Mouse (Mus musculus) midbrain, postnatal 0 days (tissue): ENCODE data around the gene Wbp2. TPM values are rescaled to one million over a fixed set of nuclear protein-coding genes. Genes with fewer than 3 reads are reported as not detected.

ENCODE experiments used
- ATAC-seq: fragments of 200-750 bp; cut with Nextera tagmentation; 2 replicates; pipeline ENCODE4 v1.8.0; 2017; ENCODE audit warnings: moderate number of reproducible peaks, mild to moderate bottlenecking, moderate TSS enrichment, moderate library complexity; ENCODE audit not compliant: low FRiP score
- DNase-seq: peaks from one replicate; pipeline ENCODE4 v3.0.0-alpha.2; 2015; ENCODE audit warnings: low spot score
- H3K27ac ChIP-seq: fragments of 300-500 bp; sonication (generic); 2 replicates; pipeline ENCODE4 v1.5.1; 2014; ENCODE audit warnings: low read depth, mild to moderate bottlenecking, low read length, mixed read lengths
- H3K27me3 ChIP-seq: fragments of 300-500 bp; sonication (generic); 2 replicates; pipeline ENCODE4 v1.6.1; 2014; ENCODE audit warnings: low read length, control low read depth, mixed read lengths; ENCODE audit not compliant: insufficient read depth
- H3K36me3 ChIP-seq: fragments of 300-500 bp; sonication (generic); 2 replicates; pipeline ENCODE4 v1.6.1; 2014; ENCODE audit warnings: low read length, control low read depth, mixed read lengths; ENCODE audit not compliant: insufficient read depth
- H3K4me1 ChIP-seq: fragments of 300-500 bp; sonication (generic); 2 replicates; pipeline ENCODE4 v1.6.1; 2014; ENCODE audit warnings: mild to moderate bottlenecking, control low read depth, antibody characterized with exemption, low read length, mixed read lengths; ENCODE audit not compliant: insufficient read depth
- H3K4me2 ChIP-seq: fragments of 300-500 bp; sonication (generic); 2 replicates; pipeline ENCODE4 v1.6.1; 2014; ENCODE audit warnings: low read depth, mild to moderate bottlenecking, low read length, mixed read lengths; ENCODE audit not compliant: poor library complexity, severe bottlenecking
- H3K4me3 ChIP-seq: fragments of 300-500 bp; sonication (generic); 2 replicates; pipeline ENCODE4 v1.5.1; 2014; ENCODE audit warnings: low read depth, mild to moderate bottlenecking, low read length, moderate library complexity
- H3K9ac ChIP-seq: fragments of 300-500 bp; sonication (generic); replicated peaks from 2 replicates; pipeline ENCODE4 v1.6.1; 2014; ENCODE audit warnings: mild to moderate bottlenecking, low read length, moderate library complexity, mixed read lengths; ENCODE audit not compliant: poor library complexity, severe bottlenecking
- H3K9me3 ChIP-seq: fragments of 300-500 bp; sonication (generic); 2 replicates; pipeline ENCODE4 v1.6.1; 2016; ENCODE audit warnings: low read length, control low read depth
- CTCF ChIP-seq: IDR thresholded peaks from 2 replicates; pipeline ENCODE4 v1.5.1; 2016; ENCODE audit warnings: antibody characterized with exemption, mild to moderate bottlenecking
- WGBS: fragments of 180-500 bp; shearing (Covaris S2); extraction: QIAGEN DNeasy Blood & Tissue Kit; methylation state at CpG from one replicate; pipeline ENCODE4 v1.1.7; 2014; 5-methylcytosine and 5-hydroxymethylcytosine counted together
- polyA plus RNA-seq: library from polyadenylated mRNA; unstranded; fragments of >200 nt; fragmentation: Nextera tagmentation; extraction: Ambion mirVana; gene quantifications from 2 replicates; pipeline ENCODE4 v1.2.1, GENCODE M21; 2015
- total RNA-seq: library from RNA; depleted of rRNA; stranded (reverse); fragments of >200 nt; gene quantifications from 2 replicates; pipeline ENCODE4 v1.2.3, GENCODE M21; 2014; rRNA removed

Gene Wbp2
- 119 and 150 TPM in 2 replicates for total RNA-seq
- 254 and 267 TPM in 2 replicates for polyA plus RNA-seq

GRCm38 (mm10) chr11:116086258-116087193, at the start of gene Wbp2:
Gene Wbp2 (minus strand): TSS chr11:116086995.
- H3K4me1 ChIP-seq, result 0 out of 2 replicates have a peak, but pooled peaks cover 3% of the 10 kb centered on the region
- peak; percentile 96 for ATAC-seq
- peak; percentile 100 for DNase-seq
- peaks cover 20% of the 10 kb centered on the region for H3K36me3 ChIP-seq
- peak within 1 kb of the TSS; percentile 41 for H3K4me3 ChIP-seq
- peak within 1 kb of the TSS; percentile 49 for H3K4me2 ChIP-seq
- peak within 1 kb of the TSS; percentile 29; the same call in 1 of the 2 replicates for H3K9ac ChIP-seq
- no peaks in the 10 kb centered on the region for H3K27me3 ChIP-seq
- TF ChIP-seq CTCF, result peak; percentile 61
- peak within 1 kb of the TSS; percentile 4 for H3K27ac ChIP-seq
- 3% methylated on average over 40 of the region's 43 CpGs for WGBS
- no peaks in the 10 kb centered on the region for H3K9me3 ChIP-seq

DNA sequence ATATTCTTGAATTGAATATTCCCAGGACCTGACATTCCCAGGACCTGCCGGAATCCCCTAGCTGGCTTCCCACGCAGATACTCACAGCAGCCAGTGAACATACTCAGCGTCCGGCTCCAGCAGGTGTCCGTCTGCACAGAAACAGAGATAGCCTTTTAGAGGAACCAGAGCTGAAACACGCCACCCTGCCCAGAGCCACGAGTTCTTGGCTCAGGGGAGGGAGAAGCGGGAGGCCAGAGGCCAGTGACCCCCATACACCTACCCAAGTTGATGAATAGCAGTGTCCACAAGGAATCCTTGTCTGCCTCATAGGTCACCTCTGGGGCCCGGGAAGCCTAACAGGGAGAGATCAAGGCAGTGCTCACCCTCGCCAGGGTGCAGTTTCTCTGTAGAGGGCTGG, 47.4 kb upstream of the Wbp2 start:
- Histone ChIP-seq H3K4me2 (no peak overlapping the region), H3K27ac (no peak overlapping the region), H3K27me3 (no peaks in the 10 kb centered on the region), H3K4me1 (peaks cover 6% of the 10 kb centered on the region; the same call in 1 of the 2 replicates), H3K9ac (no peak overlapping the region), H3K4me3 (no peak overlapping the region), H3K36me3 (peaks cover 25% of the 10 kb centered on the region), H3K9me3 (no peaks in the 10 kb centered on the region)
- ATAC-seq (no peak), DNase-seq (no peak)
- 93% methylated on average over 10 of the region's 10 CpGs for WGBS
- no peak for TF ChIP-seq CTCF

DNA sequence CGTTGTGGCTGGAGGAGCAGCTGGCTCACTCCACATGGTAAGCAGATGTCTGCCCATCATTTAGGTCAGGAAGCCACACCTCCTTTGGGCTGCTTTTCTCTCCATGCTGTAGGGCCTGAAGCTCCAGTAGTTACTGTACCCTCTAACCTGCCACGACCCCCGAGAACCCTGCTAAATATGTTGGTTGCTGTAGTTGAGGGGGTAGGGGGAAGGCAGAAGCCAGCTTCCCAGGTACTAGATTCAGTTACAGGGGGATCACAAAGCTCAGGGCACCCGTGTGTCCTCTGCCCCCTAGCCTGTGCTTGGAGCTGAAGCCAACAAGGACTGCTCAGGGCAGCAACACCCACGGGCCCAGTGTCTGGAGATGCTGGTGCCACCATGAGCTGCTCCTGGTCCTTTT, 46.7 kb upstream of the Wbp2 start:
- H3K9ac ChIP-seq, result no peak overlapping the region
- DNase-seq (no peak), ATAC-seq (no peak)
- H3K27ac ChIP-seq, result no peak overlapping the region
- H3K9me3 ChIP-seq, result no peaks in the 10 kb centered on the region
- H3K4me3 ChIP-seq, result no peak overlapping the region
- no peaks in the 10 kb centered on the region for H3K27me3 ChIP-seq
- peaks cover 6% of the 10 kb centered on the region; the same call in 1 of the 2 replicates for H3K4me1 ChIP-seq
- TF ChIP-seq CTCF, result no peak
- WGBS, result 82% methylated on average over 5 of the region's 5 CpGs
- H3K4me2 ChIP-seq, result no peak overlapping the region
- peaks cover 25% of the 10 kb centered on the region for H3K36me3 ChIP-seq

GRCm38 (mm10) chr11:116132366-116133333, 45.9 kb upstream of the Wbp2 start:
- no peak for ATAC-seq

GRCm38 (mm10) chr11:116131349-116132170, 44.8 kb upstream of the Wbp2 start:
- peak overlapping the region; percentile 73 for H3K4me2 ChIP-seq
- DNase-seq (no peak), ATAC-seq (no peak)
- H3K4me3 ChIP-seq, result peak overlapping the region; percentile 57
- H3K9ac ChIP-seq, result peak overlapping the region; percentile 79; the same call in 1 of the 2 replicates
- WGBS, result 86% methylated on average over 15 of the region's 15 CpGs
- no peaks in the 10 kb centered on the region for H3K9me3 ChIP-seq
- H3K4me1 ChIP-seq, result peaks cover 6% of the 10 kb centered on the region; the same call in 1 of the 2 replicates
- no peak for TF ChIP-seq CTCF
- H3K27ac ChIP-seq, result no peak overlapping the region
- H3K27me3 ChIP-seq, result no peaks in the 10 kb centered on the region
- peaks cover 26% of the 10 kb centered on the region for H3K36me3 ChIP-seq

More at GRCm38 (mm10) chr11:116132366-116133333, 45.9 kb upstream of the Wbp2 start:
- Histone ChIP-seq H3K9ac (no peak overlapping the region), H3K9me3 (no peaks in the 10 kb centered on the region), H3K36me3 (peaks cover 25% of the 10 kb centered on the region), H3K4me3 (no peak overlapping the region), H3K4me1 (peaks cover 6% of the 10 kb centered on the region; the same call in 1 of the 2 replicates), H3K27ac (no peak overlapping the region), H3K27me3 (no peaks in the 10 kb centered on the region), H3K4me2 (no peak overlapping the region)
- WGBS, result 85% methylated on average over 16 of the region's 16 CpGs
- TF ChIP-seq CTCF, result peak; percentile 63
- DNase-seq, result no peak
